Mouse (Mus musculus) forelimb bud, embryonic 11.5 days (tissue): Measurements from ENCODE around the gene Atp6ap2.
"Not testable (repeated sequence)": the region's sequence is repeated elsewhere in the genome, so short reads cannot be mapped to it uniquely, and the experiment has no call there.

Experiments
- DNase-seq: peaks from one replicate; pipeline ENCODE4 v3.0.0-alpha.2; 2012; ENCODE audit warnings: low read depth, low spot score

Gene Atp6ap2

GRCm38 (mm10) chrX:12587192-12587957, at the start of gene Atp6ap2:
TSS of gene Atp6ap2 (plus strand) at chrX:12587801.
- peak; percentile 92 for DNase-seq

DNA sequence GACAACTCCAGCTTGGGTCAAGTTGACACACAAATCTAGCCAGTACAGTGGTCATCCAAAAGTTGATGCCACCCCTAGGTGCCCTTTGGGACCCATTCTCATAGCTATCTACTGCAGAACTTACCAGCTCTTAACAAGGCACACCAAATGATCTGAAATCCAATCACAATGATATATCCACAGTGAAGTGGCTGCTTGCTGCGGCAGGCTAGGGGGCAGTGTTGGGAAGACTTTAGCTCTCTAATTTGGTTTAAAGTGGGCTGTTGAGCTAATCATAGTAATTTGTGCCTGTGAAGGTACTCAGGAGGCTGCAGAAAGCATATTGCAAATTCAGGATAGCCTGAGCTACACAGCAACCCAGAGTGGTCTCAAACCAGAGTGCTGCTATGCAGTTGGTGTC, 43.2 kb upstream of the Atp6ap2 start:
- DNase-seq: no peak

DNA sequence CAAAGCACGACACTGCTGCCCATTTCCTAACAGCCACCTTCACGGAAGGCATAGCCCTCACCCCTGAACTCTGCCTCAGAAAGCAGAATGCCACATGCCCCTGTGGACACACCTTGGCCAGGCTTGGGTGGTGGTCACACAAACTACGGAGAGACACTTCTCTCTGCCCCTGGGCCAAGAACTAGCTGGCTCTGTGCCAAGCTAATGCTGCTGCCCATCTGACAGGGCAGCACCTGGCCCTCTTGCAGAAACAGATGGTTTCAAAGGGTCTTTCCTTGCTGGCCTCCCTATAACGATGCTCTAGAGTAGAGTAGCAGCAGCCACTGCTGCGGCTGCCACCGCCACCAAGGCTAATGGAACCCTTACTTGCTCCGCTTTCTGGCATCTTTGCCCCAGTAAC, 30.5 kb upstream of the Atp6ap2 start:
- DNase-seq: no peak

DNA sequence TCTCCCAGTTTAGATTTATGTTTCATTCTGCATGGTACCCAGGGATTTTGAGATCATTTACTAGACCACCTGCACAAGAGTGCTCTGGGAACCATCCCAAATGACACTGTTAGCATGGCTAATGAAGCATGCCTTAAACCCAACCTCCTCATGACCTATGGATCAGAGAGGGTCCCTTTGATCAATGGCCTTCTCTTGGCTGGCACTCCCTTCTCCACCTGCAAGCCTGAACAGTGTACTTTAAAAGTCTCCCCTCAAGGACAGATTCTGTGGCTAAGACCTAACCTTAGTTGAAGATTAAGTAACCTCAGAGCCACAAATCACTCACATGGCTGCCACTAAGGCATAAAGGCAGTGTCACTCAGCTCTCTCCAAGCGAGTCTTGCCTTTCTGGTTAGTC, 16.2 kb upstream of the Atp6ap2 start:
- DNase-seq: no peak

GRCm38 (mm10) chrX:12577936-12578335, 9.7 kb upstream of the Atp6ap2 start:
- no peak for DNase-seq

DNA sequence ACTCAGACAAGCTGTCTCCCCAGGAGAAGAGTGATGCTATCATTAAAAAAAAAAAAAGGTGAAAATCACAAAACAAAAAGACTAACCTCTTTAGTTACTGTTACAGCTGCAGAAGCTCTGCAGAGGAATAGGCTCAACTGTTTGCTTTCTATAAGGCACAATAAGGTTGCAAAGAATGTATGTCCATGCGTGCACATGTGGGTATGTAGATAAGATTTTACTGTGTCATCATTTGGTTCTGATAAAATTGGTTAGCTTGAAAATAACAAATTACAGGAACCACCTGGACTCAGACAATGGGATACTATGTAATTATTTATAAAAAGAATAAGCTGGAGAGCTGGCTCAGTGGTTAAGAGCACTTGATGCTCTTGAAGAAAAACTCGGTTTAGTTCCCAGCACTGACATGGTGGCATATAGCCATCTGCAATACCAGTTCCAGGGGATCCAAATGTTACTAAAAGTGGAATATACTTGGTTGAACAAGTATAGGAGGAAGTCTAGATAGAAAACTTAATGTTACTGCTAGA, 9.2 kb upstream of the Atp6ap2 start:
- DNase-seq: no peak

GRCm38 (mm10) chrX:12583261-12583660, 4.3 kb upstream of the Atp6ap2 start:
- no peak for DNase-seq

DNA sequence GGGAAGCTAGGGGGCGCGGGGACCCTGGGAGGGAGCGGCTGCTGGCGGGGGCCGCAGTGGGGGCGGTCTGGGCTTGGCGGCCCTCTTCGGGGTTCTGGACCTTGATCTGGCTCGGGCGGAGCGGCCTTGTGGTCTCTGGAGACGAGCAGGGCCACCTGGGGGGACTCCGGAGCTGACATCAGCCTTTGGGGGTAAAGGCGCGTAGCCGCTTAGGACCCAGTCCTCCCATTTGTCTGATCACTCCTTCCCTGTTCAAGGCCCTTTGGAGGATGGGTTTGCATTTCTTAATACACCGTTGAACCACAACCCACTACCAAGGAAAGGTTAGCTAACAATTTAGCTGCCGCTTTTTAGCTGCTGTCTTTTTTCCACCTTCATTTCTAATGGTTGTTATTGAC, 356 bp downstream of the Atp6ap2 start:
- no peak for DNase-seq

DNA sequence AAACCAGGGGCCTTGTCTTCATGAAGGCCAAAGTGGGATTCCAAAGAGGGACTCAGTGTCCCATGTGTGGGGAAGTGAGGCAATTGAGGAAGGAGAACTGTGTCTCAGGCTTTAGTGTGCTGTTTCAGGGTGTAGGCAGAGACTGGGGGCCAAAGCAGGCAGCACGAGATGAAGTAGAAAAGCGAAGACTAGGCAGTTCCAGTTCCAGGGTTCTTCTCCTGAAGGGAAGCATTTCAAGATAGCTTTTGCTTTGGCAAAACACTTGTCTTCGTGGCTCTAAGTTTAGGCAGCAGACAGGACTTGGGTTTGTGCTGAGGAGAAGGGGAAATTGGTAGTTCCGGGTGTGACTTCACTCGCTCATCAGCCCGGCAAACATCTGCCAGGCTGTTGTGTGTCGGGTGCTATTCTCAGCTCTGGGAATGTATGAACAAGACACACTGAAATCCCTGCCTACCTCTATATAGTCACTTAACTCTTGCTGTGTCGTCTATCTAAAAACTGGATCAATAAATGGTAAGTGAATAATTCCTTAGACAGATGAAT, 3.9 kb downstream of the Atp6ap2 start:
- no peak for DNase-seq

DNA sequence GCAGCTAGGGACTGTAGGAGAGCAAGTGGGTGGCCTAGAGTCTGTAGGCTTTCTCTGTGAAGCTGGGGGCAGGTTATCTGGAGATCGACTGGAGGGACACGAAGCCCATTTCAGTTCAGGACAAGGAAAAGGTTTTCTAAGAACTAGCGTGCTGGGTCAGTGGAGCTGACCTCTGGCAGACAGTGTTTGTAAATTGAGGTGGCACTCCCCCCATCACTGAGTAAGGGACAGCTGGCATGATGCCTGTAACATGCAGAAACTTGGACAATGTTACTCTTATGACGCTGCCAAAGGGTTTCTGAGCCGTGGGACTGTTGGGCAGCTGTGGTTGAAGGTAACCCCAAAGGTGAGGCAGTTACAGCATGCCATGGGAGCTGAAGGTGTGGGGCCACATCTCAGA, 4.4 kb downstream of the Atp6ap2 start:
- no peak for DNase-seq

GRCm38 (mm10) chrX:12593824-12594223, 6.2 kb downstream of the Atp6ap2 start:
- no peak for DNase-seq

DNA sequence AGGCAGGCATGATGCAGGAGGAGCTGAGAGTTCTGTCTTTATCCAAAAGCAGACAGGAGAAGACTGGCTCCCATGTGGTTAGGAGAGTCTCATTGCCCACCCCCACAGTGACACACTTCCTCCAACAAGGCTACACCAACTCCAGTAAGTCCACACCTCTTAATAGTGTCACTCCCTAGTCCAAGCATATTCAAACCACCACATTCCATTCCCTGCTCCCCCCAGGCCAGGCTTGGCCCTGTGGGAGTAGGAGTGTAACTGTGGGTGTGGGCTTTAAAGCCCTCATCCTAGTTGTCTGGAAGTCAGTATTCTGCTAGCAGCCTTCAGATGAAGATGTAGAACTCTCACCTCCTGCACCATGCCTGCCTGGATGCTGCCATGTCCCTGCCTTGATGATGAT, 22.9 kb downstream of the Atp6ap2 start:
- DNase-seq: not testable (repeated sequence)

- no peak for DNase-seq
Observed at GRCm38 (mm10) chrX:12611211-12611610, 23.6 kb downstream of the Atp6ap2 start.

DNA sequence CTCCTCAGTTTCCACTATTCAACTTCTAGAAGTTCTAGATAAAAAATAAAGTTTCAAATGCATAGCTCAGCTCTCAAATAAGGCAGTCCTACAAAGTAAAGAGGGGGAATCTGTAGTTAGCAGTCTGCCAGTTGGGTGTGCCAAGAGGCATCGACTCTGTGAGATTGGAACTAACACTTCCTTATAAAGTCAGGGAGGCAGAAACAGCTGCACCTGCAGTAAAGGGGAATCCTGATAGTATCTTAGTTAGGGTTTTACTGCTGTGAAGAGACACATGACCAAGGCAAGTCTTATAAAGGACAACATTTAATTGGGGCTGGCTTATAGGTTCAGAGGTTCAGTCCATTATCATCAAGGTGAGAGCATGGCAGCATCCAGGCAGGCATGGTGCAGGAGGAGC, 24.8 kb downstream of the Atp6ap2 start:
- not testable (repeated sequence) for DNase-seq

DNA sequence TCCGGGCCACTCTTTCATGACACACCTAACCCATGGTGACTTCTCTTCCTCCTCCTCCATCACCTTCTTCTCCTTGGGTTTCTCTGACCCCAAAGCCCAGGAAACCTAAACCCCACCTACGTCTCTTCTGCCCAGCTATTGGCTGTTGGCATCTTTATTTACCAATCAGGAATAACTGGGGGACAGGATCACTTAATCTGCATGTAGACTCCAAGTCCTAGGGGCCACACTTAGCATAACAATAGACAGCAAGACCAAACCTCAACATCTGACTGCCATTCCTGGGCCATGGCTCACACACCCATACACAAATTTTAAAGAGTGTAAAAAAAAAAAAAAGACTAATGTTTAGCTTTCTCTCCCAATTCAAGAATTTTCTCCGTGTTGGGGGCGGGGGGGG, 37.5 kb downstream of the Atp6ap2 start:
- no peak for DNase-seq

DNA sequence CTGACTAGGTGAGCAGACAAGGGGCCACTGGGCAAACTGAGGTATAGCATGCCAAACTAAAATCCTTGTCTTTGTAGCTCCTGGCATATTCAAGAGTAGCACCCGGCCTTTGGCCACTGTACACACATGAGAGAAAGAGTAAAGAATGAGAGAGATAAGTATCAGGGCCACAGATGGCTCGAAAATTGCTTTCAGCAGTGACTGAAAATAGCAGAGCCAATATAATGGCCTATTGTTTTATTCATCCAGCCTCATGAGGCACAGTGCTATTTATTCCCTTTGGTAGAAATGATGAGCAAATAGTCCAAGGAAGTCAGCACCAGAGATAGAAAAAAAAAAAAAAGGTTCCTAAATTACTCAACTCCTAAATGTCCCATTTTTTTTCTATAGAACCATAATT, 57.4 kb downstream of the Atp6ap2 start:
- DNase-seq: no peak

GRCm38 (mm10) chrX:12645531-12646304, 58.1 kb downstream of the Atp6ap2 start:
- no peak for DNase-seq

DNA sequence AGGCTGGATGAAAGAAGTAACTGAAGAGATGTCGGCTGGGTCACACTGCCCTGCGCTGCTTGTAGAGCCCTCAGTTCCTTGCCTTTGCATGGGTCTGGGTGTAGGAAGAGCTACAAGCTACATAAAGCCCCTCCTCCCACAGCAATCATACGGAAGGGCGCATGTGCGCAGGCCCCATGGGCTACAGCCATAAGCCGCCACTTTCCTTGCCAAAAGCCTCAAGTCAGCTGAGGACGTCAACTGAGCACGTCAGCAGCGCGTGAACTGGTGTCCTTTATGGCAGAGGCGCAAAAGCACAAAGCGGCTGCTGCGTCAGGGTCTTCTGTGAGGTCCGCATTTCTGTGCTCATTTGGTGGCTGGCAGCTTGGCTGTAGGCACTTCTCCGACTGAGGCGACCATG, 64.3 kb downstream of the Atp6ap2 start:
- DNase-seq: no peak

DNA sequence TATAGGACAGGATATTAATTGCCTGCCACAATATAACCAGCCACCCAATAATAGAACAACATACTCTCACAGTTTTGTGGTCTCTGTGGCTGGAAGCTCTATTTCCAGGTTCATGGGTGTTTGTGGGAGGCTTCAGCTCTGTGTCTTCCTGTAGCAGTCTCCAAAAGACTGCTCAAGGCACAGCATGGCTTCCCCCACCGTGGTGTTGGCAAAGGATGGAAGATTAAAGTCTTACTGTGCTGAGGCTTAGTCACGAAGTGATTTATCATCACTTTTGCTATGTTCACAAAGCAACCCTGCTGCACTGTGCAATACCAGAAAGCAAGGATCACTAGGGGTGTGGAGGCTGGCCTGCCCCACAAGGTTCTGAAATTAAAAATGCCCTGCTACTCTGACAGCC, 66.3 kb downstream of the Atp6ap2 start:
- no peak for DNase-seq
